26 mouse cellular contexts compared by ENCODE assay signal in the genomic region with DNA sequence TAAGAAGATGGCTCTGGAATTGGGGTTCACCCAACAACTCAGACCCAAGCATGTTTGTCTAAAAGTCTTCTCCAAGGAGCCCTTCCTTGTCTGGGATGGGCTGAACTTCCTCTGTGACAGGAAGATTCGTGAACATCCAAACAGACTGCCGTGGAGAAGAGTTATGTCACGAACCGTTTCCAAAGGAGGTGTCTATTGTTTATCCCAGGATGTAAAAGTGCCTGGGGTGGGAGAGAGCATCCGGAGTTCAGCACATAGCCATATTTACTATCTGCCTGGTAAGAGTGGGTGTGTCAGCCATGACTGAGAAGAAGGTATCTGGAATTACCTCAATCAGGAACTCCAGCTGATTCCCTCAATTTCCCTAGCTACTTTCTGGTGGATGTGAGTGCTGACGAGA.
"Had no signal": no experiment of that assay in that cellular context is flagged by ENCODE, and none has a peak within 500 bp of the region (broad histone marks: within the 10 kb centered on the region; RNA-seq: fewer than 3 reads in every experiment).

No protein-coding gene starts in this region.

- H3K4me3 ChIP-seq: embryonic facial prominence, embryonic 10.5 days; embryonic facial prominence, embryonic 12.5 days; embryonic facial prominence, embryonic 13.5 days; embryonic facial prominence, embryonic 15.5 days; erythroblast, embryonic 14.5 days; forebrain, embryonic 10.5 days; forebrain, embryonic 12.5 days; forebrain, embryonic 13.5 days; forebrain, embryonic 15.5 days; gastrocnemius, adult 2 months; heart, adult 2 months had no signal

- H3K4me2 ChIP-seq: embryonic facial prominence, embryonic 12.5 days; embryonic facial prominence, embryonic 13.5 days; embryonic facial prominence, embryonic 15.5 days; forebrain, embryonic 12.5 days; forebrain, embryonic 13.5 days; forebrain, embryonic 15.5 days had no signal

- H3K9me3 ChIP-seq: embryonic facial prominence, embryonic 10.5 days; embryonic facial prominence, embryonic 12.5 days; embryonic facial prominence, embryonic 13.5 days; embryonic facial prominence, embryonic 15.5 days; forebrain, embryonic 10.5 days; forebrain, embryonic 12.5 days; forebrain, embryonic 13.5 days; forebrain, embryonic 15.5 days had no signal

- H3K27ac ChIP-seq: embryonic facial prominence, embryonic 10.5 days; embryonic facial prominence, embryonic 12.5 days; embryonic facial prominence, embryonic 13.5 days; embryonic facial prominence, embryonic 15.5 days; forebrain, embryonic 10.5 days; forebrain, embryonic 12.5 days; forebrain, embryonic 13.5 days; forebrain, embryonic 15.5 days; gastrocnemius, adult 2 months; heart, adult 2 months had no signal

- ATAC-seq: forebrain, embryonic 13.5 days; forebrain, embryonic 14.5 days; forebrain, embryonic 15.5 days; forebrain, embryonic 16.5 days; forebrain, postnatal 0 days had no signal

- H3K4me1 ChIP-seq: embryonic facial prominence, embryonic 12.5 days; embryonic facial prominence, embryonic 13.5 days; embryonic facial prominence, embryonic 15.5 days; forebrain, embryonic 13.5 days had no signal

- H3K36me3 ChIP-seq: embryonic facial prominence, embryonic 10.5 days; embryonic facial prominence, embryonic 12.5 days; embryonic facial prominence, embryonic 13.5 days; embryonic facial prominence, embryonic 15.5 days; forebrain, embryonic 10.5 days; forebrain, embryonic 12.5 days; forebrain, embryonic 15.5 days had no signal

- H3K27me3 ChIP-seq: embryonic facial prominence, embryonic 12.5 days; embryonic facial prominence, embryonic 13.5 days; embryonic facial prominence, embryonic 15.5 days; forebrain, embryonic 13.5 days; forebrain, embryonic 15.5 days had no signal

- H3K9ac ChIP-seq: embryonic facial prominence, embryonic 12.5 days; embryonic facial prominence, embryonic 13.5 days; embryonic facial prominence, embryonic 15.5 days; forebrain, embryonic 12.5 days; forebrain, embryonic 13.5 days; forebrain, embryonic 15.5 days; forebrain, postnatal 0 days had no signal

- DNase-seq: cerebellum, adult 2 months; cerebellum, adult 8-10 months; cerebellum, adult 9-10 months; cerebellum, adult 9-11 months; cerebellum, postnatal 36 days; embryo, embryonic 11 days; forebrain, postnatal 0 days; gastrocnemius, adult 2 months; gastrocnemius, postnatal 10 days; gastrocnemius, postnatal 14 days; gastrocnemius, postnatal 25 days; gastrocnemius, postnatal 36 days; heart, adult 11 months; heart, adult 18-20 months; heart, adult 2 months had no signal
